Mouse (Mus musculus) gastrocnemius, adult 2 months (tissue): ENCODE results near the gene Rabgap1. TPM values are rescaled to one million over a fixed set of nuclear protein-coding genes. Genes with fewer than 3 reads are reported as not detected.
"Not testable (repeated sequence)": the region's sequence is repeated elsewhere in the genome, so short reads cannot be mapped to it uniquely, and the experiment has no call there.

ENCODE experiments used
- DNase-seq: peaks from one replicate; pipeline ENCODE4 v3.0.0; 2022
- H3K27ac ChIP-seq: fragments of 200-600 bp; 2 replicates; pipeline ENCODE4 v1.8.1; 2022; ENCODE audit warnings: mild to moderate bottlenecking
- H3K4me3 ChIP-seq: fragments of 200-600 bp; 2 replicates; pipeline ENCODE4 v1.8.1; 2022; ENCODE audit warnings: mild to moderate bottlenecking, moderate library complexity
- CTCF ChIP-seq: fragments of 200-600 bp; IDR thresholded peaks from 2 replicates; pipeline ENCODE4 v1.8.1; 2022; ENCODE audit warnings: antibody characterized with exemption, mild to moderate bottlenecking, moderate library complexity
- intact Hi-C: fragments of 180-260 bp; cut with DNase I; formaldehyde crosslinking; loops from one replicate; pipeline ENCODE4 v1.15.1; 2025
- total RNA-seq, 2 experiments: library from RNA; stranded (reverse); gene quantifications; 2 replicates each; pipeline ENCODE4 v1.2.3; 2021

Gene Rabgap1
- total RNA-seq, 2 experiments from 2014 or later, result 33.9 to 34.5 TPM

DNA sequence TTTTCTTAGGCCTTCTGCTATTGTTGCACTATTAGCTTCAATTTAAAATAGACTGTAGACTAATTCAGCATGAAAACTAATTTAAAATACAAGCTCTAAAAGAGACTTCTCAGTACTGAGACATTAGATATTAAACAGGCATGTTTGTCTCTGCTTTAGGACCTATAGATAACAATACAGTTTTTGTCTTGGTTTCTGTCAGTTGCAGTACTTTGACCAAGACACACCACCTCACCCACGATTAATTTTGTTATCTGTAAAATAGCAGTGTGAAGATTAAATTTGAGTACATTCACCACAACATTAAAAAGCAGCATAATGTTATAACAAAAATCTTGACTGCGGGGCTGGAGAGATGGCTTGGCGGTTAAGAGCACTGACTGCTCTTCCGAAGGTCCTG, 23.2 kb downstream of the Rabgap1 start:
- intact Hi-C loops, result no loop called here
- DNase-seq, result no peak
- no peak overlapping the region for H3K4me3 ChIP-seq

GRCm38 (mm10) chr2:37479559-37479958, 36.5 kb downstream of the Rabgap1 start:
- Histone ChIP-seq H3K27ac (no peak overlapping the region), H3K4me3 (no peak overlapping the region)
- intact Hi-C loops, result no loop called here
- TF ChIP-seq CTCF, result no peak
- no peak for DNase-seq

More for the DNA sequence above, 23.2 kb downstream of the Rabgap1 start:
- TF ChIP-seq CTCF, result no peak
- H3K27ac ChIP-seq, result no peak overlapping the region

GRCm38 (mm10) chr2:37480039-37480438, 37.0 kb downstream of the Rabgap1 start:
- TF ChIP-seq CTCF, result no peak
- DNase-seq, result no peak
- intact Hi-C loops, result no loop called here
- Histone ChIP-seq H3K27ac (no peak overlapping the region), H3K4me3 (no peak overlapping the region)

DNA sequence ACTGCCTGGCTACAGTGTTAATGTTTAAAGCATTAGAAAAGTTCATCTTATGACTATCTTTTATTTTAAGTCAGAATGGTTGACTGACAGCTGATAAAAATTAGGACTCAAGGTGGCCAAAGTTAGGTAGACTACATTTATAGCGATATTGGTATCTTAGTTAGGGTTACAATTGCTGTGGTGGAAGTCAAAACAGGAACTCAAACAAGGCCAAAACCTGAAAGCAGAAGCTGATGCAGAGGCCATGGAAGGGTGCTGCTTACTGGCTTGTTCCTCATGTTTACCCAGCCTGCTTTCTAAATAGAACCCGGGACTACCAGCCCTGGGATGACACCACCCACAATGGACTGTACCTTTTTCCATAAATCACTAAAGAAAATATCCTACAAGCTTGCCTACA, 41.1 kb downstream of the Rabgap1 start:
- no peak overlapping the region for H3K4me3 ChIP-seq

GRCm38 (mm10) chr2:37485370-37485769, 42.3 kb downstream of the Rabgap1 start:
- intact Hi-C loops, result loop anchor here (1.0 to 5.0 kb wide), 2 partner anchors 105 to 287 kb away; no protein-coding TSS in a partner anchor
- H3K4me3 ChIP-seq, result no peak overlapping the region
- DNase-seq, result no peak
- no peak overlapping the region for H3K27ac ChIP-seq
- TF ChIP-seq CTCF, result peak; percentile 80

More for the DNA sequence above, 41.1 kb downstream of the Rabgap1 start:
- no peak overlapping the region for H3K27ac ChIP-seq
- TF ChIP-seq CTCF, result no peak
- DNase-seq, result no peak
- intact Hi-C loops, result no loop called here

DNA sequence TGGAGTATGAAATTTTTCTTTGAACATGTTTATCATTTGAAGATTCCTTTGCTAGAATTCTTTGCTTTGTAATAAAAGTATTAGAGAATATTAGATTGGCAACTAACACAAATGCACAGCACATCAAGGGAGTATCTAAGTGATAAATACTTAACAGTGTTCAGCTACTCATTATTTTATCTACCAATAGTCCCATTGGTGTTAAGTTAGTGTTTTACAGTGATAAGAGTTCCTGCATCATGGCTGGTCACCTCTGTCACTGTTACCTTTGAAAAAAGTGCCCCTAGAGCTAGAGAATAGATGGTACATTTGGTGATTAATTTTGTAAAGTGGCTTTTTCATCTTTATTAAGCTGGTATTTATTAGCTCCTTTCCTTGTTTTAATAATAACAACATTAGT, 43.3 kb downstream of the Rabgap1 start:
- no peak for TF ChIP-seq CTCF
- intact Hi-C loops, result loop anchor here (5.0 kb wide), 1 partner anchor 286 kb away; no protein-coding TSS in a partner anchor
- Histone ChIP-seq H3K27ac (no peak overlapping the region), H3K4me3 (no peak overlapping the region)
- DNase-seq, result no peak

GRCm38 (mm10) chr2:37488956-37489355, 45.9 kb downstream of the Rabgap1 start:
- no peak for TF ChIP-seq CTCF
- no peak overlapping the region for H3K27ac ChIP-seq
- DNase-seq, result no peak
- H3K4me3 ChIP-seq, result no peak overlapping the region
- intact Hi-C loops, result loop anchor here (5.0 kb wide), 1 partner anchor 283 kb away; no protein-coding TSS in a partner anchor

DNA sequence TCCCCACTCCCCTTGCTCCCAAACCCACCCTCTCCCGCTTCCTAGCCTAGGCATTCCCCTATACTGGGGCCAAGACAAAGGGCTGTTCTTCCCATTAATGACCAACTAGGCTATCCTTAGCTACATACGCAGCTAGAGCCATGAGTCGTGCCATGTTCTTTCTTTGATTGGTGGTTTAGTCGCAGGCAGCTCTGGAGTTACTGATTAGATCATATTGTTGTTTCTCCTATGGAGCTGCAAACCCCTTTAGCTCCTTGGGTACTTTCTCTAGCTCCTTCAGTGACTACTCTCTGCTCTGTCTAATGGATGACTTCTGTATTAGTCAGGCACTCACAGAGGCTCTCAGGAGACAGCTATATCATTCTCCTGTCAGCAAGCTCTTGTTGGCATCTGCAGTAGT, 54.2 kb downstream of the Rabgap1 start:
- intact Hi-C loops, result no loop called here
- no peak for DNase-seq
- H3K27ac ChIP-seq, result no peak overlapping the region
- no peak for TF ChIP-seq CTCF
- H3K4me3 ChIP-seq, result no peak overlapping the region

DNA sequence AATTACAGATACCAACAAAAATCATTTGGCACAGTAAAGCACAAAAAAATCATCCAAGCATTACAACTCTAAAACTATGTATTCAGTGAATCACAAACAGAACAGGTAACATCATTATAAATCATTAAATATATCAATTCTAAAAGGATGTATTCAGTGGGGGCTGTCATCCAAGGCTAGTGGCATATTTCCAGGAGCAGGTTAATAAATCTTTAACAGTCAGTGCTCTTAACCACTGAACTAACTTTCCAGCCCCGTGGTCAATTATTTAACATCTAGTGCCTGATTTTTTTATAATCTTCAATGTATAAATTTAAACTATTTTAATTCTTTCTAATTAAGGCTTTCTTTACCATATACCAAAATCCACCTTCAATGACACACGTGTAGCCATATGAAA, 62.8 kb downstream of the Rabgap1 start:
- H3K4me3 ChIP-seq, DNase-seq, H3K27ac ChIP-seq, intact Hi-C loops: not testable (repeated sequence)

- H3K4me3 ChIP-seq, result no peak overlapping the region
- intact Hi-C loops, result loop anchor here (5.0 kb wide), 1 partner anchor 261 kb away; no protein-coding TSS in a partner anchor
- H3K27ac ChIP-seq, result no peak overlapping the region
- no peak for DNase-seq
- TF ChIP-seq CTCF, result no peak
Observed at GRCm38 (mm10) chr2:37511134-37511901, 68.2 kb downstream of the Rabgap1 start.

GRCm38 (mm10) chr2:37516030-37516710, 73.1 kb downstream of the Rabgap1 start, which contains the start of gene Gpr21:
TSS of gene Gpr21 (plus strand) at chr2:37516332.
- 0 out of 2 replicates have a peak within 1 kb of the TSS, but pooled peaks have one; percentile 16 for H3K27ac ChIP-seq
- peak within 1 kb of the TSS; percentile 50 for H3K4me3 ChIP-seq
- no peak for TF ChIP-seq CTCF
- DNase-seq, result no peak
- intact Hi-C loops, result no loop called here

GRCm38 (mm10) chr2:37516922-37517462, 73.9 kb downstream of the Rabgap1 start:
- TF ChIP-seq CTCF, result peak; percentile 21
- H3K27ac ChIP-seq, result 0 out of 2 replicates have a peak overlapping the region, but pooled peaks have one; percentile 16
- H3K4me3 ChIP-seq, result peak overlapping the region; percentile 50
- intact Hi-C loops, result no loop called here
- DNase-seq, result peak; percentile 29
